Mouse (Mus musculus): ENCODE measurements at regions not wholly inside any gene's neighbourhood (a gene's known extent, or its start where the extent isn't known, plus 50 kb on each side); places are given as distances from the start of the nearest gene placed in this dataset.

DNA sequence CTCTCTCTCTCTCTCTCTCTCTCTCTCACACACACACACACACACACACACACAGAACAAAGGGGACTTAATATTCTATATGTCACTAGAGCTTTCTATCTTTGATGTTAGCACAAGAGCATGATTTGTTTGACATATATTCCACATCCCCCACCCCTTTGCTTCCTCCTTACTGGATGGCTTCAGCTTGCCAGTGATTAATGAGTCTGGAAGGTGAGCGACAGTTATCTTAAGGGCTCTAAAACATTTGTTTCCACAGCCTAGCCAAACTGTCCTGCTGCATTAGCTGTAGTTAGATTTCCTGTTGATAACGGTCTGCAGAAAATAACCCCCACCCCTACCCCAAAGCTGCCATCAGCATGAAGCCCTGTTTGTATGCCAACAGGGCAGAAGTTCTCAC is 527.7 kb upstream of the Jag1 start:
- TF ChIP-seq CTCF (IDR thresholded peaks at IDR 0.05; ENCODE audit: borderline replicate concordance, insufficient read depth, low read length) (no peak), POLR2A (IDR thresholded peaks at IDR 0.05; ENCODE audit: low read depth, low read length) (no peak)

Measured in embryonic fibroblast, embryonic 13.5 days (primary cell).